Mouse (Mus musculus) embryonic facial prominence, embryonic 15.5 days (tissue): ENCODE data around the gene Sirt2. TPM values are rescaled to one million over a fixed set of nuclear protein-coding genes. Genes with fewer than 3 reads are reported as not detected.

Experiments used
- ATAC-seq: fragments of 200-750 bp; cut with Nextera tagmentation; 2 replicates; pipeline ENCODE4 v1.8.0; 2017; ENCODE audit warnings: low read depth, moderate TSS enrichment; ENCODE audit not compliant: insufficient number of reproducible peaks, low FRiP score, low TSS enrichment
- H3K27ac ChIP-seq: fragments of 300-500 bp; sonication (generic); replicated peaks from 2 replicates; pipeline ENCODE4 v1.5.1; 2015; ENCODE audit warnings: mild to moderate bottlenecking, inconsistent platforms
- H3K27me3 ChIP-seq: fragments of 300-500 bp; sonication (generic); 2 replicates; pipeline ENCODE4 v1.6.1; 2015; ENCODE audit warnings: inconsistent platforms
- H3K36me3 ChIP-seq: fragments of 300-500 bp; sonication (generic); 2 replicates; pipeline ENCODE4 v1.6.1; 2015; ENCODE audit warnings: mild to moderate bottlenecking, inconsistent platforms
- H3K4me1 ChIP-seq: fragments of 300-500 bp; sonication (generic); 2 replicates; pipeline ENCODE4 v1.6.1; 2015; ENCODE audit warnings: inconsistent platforms
- H3K4me2 ChIP-seq: fragments of 300-500 bp; sonication (generic); replicated peaks from 2 replicates; pipeline ENCODE4 v1.6.1; 2015; ENCODE audit warnings: mild to moderate bottlenecking, inconsistent platforms
- H3K4me3 ChIP-seq: fragments of 300-500 bp; sonication (generic); replicated peaks from 2 replicates; pipeline ENCODE4 v1.5.1; 2015; ENCODE audit warnings: mild to moderate bottlenecking, inconsistent platforms
- H3K9ac ChIP-seq: fragments of 300-500 bp; sonication (generic); 2 replicates; pipeline ENCODE4 v1.6.1; 2015; ENCODE audit warnings: inconsistent platforms
- H3K9me3 ChIP-seq: fragments of 300-500 bp; sonication (generic); replicated peaks from 2 replicates; pipeline ENCODE4 v1.6.1; 2016; ENCODE audit warnings: inconsistent platforms
- WGBS: fragments of 180-500 bp; shearing (Covaris S2); methylation state at CpG from one replicate; pipeline ENCODE4 v1.1.7; 2015; 5-methylcytosine and 5-hydroxymethylcytosine counted together
- polyA plus RNA-seq: library from polyadenylated mRNA; unstranded; fragments of >200 nt; fragmentation: Nextera tagmentation; extraction: Ambion mirVana; gene quantifications from 2 replicates; pipeline ENCODE4 v1.2.1, GENCODE M21; 2015

The Sirt2 gene
- polyA plus RNA-seq, 1 experiment from 2014 or later, result 89.4 TPM

DNA sequence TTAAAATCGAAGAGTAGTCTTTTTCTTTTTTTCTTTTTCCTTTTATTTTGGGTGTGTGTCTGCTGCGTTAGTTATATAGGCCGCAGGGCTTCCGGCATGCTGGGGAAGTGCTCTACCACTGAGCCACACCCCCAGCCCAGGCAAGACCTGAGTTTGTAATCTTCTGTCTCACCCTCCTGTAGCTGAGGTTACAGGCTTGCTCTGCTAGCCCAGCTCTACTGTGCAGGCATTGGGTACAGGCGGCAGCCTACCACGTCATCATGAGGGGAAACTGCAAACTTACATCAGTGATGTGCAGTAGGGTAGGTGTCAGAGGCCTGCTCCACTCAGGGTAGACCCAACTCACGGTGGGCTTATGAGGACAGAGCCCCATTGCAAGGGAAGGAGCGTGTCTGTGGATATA, 14.7 kb downstream of the Sirt2 start:
- Histone ChIP-seq H3K4me2 (no peak overlapping the region), H3K27me3 (no peaks in the 10 kb centered on the region), H3K9me3 (no peaks in the 10 kb centered on the region), H3K4me3 (no peak overlapping the region), H3K27ac (peak overlapping the region; percentile 84; the same call in 1 of the 2 replicates), H3K36me3 (peaks cover 30% of the 10 kb centered on the region), H3K4me1 (peaks cover 21% of the 10 kb centered on the region), H3K9ac (no peak overlapping the region)
- whole genome bisulfite sequencing, result 83% methylated on average over 8 of the region's 8 CpGs
- no peak for ATAC-seq

GRCm38 (mm10) chr7:28785161-28785560, 18.6 kb downstream of the Sirt2 start:
- no peak overlapping the region for H3K27ac ChIP-seq
- no peaks in the 10 kb centered on the region for H3K9me3 ChIP-seq
- no peak for ATAC-seq
- peaks cover 44% of the 10 kb centered on the region for H3K4me1 ChIP-seq
- no peaks in the 10 kb centered on the region for H3K27me3 ChIP-seq
- H3K36me3 ChIP-seq, result peaks cover 23% of the 10 kb centered on the region
- WGBS, result 76% methylated on average over 5 of the region's 5 CpGs
- no peak overlapping the region for H3K4me3 ChIP-seq
- H3K4me2 ChIP-seq, result no peak overlapping the region
- H3K9ac ChIP-seq, result no peak overlapping the region

GRCm38 (mm10) chr7:28787884-28788283, 21.3 kb downstream of the Sirt2 start:
- H3K9me3 ChIP-seq, result no peaks in the 10 kb centered on the region
- no peak overlapping the region for H3K27ac ChIP-seq
- H3K27me3 ChIP-seq, result no peaks in the 10 kb centered on the region
- no peak for ATAC-seq
- H3K9ac ChIP-seq, result no peak overlapping the region
- no peak overlapping the region for H3K4me2 ChIP-seq
- peaks cover 32% of the 10 kb centered on the region for H3K4me1 ChIP-seq
- WGBS, result 91% methylated on average over 9 of the region's 9 CpGs
- no peak overlapping the region for H3K4me3 ChIP-seq
- peaks cover 23% of the 10 kb centered on the region for H3K36me3 ChIP-seq

- H3K36me3 ChIP-seq, result peaks cover 23% of the 10 kb centered on the region
- no peak for ATAC-seq
- no peak within 1 kb of the TSS for H3K4me2 ChIP-seq
- no peaks in the 10 kb centered on the region for H3K27me3 ChIP-seq
- no peaks in the 10 kb centered on the region for H3K9me3 ChIP-seq
- no peak within 1 kb of the TSS for H3K4me3 ChIP-seq
- WGBS, result 43% methylated on average over 5 of the region's 5 CpGs
- H3K4me1 ChIP-seq, result peaks cover 32% of the 10 kb centered on the region
- H3K9ac ChIP-seq, result no peak within 1 kb of the TSS
- H3K27ac ChIP-seq, result peak within 1 kb of the TSS; percentile 35
These were observed 22.0 kb downstream of the Sirt2 start, which contains the start of gene Rinl for GRCm38 (mm10) chr7:28788307-28789195. TSS of gene Rinl (plus strand) at chr7:28788969.

GRCm38 (mm10) chr7:28789235-28789634, 22.7 kb downstream of the Sirt2 start:
- no peaks in the 10 kb centered on the region for H3K27me3 ChIP-seq
- peaks cover 19% of the 10 kb centered on the region for H3K36me3 ChIP-seq
- WGBS, result 43% methylated on average over 3 of the region's 3 CpGs
- H3K9ac ChIP-seq, result no peak overlapping the region
- H3K9me3 ChIP-seq, result no peaks in the 10 kb centered on the region
- peak overlapping the region; percentile 35 for H3K27ac ChIP-seq
- H3K4me3 ChIP-seq, result no peak overlapping the region
- H3K4me2 ChIP-seq, result no peak overlapping the region
- peaks cover 32% of the 10 kb centered on the region for H3K4me1 ChIP-seq
- no peak for ATAC-seq

- WGBS, result 46% methylated on average over 8 of the region's 8 CpGs
- Histone ChIP-seq H3K9me3 (no peaks in the 10 kb centered on the region), H3K4me3 (no peak overlapping the region), H3K36me3 (peaks cover 17% of the 10 kb centered on the region), H3K27me3 (no peaks in the 10 kb centered on the region), H3K9ac (no peak overlapping the region), H3K4me1 (peaks cover 29% of the 10 kb centered on the region), H3K4me2 (no peak overlapping the region), H3K27ac (peak overlapping the region; percentile 35; the same call in 1 of the 2 replicates)
- no peak for ATAC-seq
These were observed 23.7 kb downstream of the Sirt2 start for GRCm38 (mm10) chr7:28790066-28790806.

- no peak for ATAC-seq
- Histone ChIP-seq H3K27me3 (no peaks in the 10 kb centered on the region), H3K9me3 (no peaks in the 10 kb centered on the region), H3K9ac (no peak overlapping the region), H3K4me1 (peaks cover 33% of the 10 kb centered on the region), H3K4me2 (no peak overlapping the region), H3K27ac (no peak overlapping the region), H3K4me3 (no peak overlapping the region), H3K36me3 (peaks cover 5% of the 10 kb centered on the region)
These were observed 25.2 kb downstream of the Sirt2 start for GRCm38 (mm10) chr7:28791706-28792105.

DNA sequence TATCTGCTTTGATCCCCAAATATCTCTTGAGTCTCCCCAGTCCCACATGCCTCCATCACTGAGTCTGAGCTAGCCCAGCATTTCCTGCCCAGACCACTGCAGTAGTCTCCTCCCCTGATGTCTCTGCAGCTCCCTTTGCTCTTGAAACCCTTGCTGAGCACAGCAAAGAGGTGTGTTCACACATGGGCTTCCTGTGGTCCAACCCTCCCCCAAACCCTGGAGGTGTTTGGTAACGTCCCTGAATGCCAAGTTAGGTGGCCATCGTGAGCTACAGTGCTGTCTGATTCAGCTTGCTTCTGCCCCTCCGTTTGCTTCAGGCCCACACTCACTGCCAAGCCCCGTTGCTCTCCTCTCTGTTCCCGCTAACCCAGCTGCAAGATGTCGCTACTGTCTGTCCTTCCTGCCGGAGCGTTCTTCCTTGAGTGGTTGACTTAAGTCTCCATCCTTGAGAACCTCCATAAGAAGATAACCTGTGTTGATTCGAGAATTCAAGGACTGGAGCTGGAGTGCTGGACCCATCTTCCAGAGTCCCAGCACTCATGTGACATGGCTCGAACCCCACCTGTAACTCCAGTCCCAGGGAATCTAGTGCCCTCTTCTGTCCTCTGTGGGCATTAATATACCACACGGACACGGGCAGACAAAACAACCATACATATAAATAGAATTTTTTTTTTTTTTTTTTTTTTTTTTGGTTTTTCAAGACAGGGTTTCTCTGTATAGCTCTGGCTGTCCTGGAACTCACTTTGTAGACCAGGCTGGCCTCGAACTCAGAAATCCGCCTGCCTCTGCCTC, 26.1 kb downstream of the Sirt2 start:
- no peak overlapping the region for H3K9ac ChIP-seq
- no peaks in the 10 kb centered on the region for H3K27me3 ChIP-seq
- no peaks in the 10 kb centered on the region for H3K9me3 ChIP-seq
- no peak overlapping the region for H3K27ac ChIP-seq
- H3K4me1 ChIP-seq, result peaks cover 37% of the 10 kb centered on the region
- H3K36me3 ChIP-seq, result peaks cover 3% of the 10 kb centered on the region
- H3K4me2 ChIP-seq, result no peak overlapping the region
- no peak overlapping the region for H3K4me3 ChIP-seq
- ATAC-seq, result no peak
- WGBS, result 81% methylated on average over 14 of the region's 14 CpGs

DNA sequence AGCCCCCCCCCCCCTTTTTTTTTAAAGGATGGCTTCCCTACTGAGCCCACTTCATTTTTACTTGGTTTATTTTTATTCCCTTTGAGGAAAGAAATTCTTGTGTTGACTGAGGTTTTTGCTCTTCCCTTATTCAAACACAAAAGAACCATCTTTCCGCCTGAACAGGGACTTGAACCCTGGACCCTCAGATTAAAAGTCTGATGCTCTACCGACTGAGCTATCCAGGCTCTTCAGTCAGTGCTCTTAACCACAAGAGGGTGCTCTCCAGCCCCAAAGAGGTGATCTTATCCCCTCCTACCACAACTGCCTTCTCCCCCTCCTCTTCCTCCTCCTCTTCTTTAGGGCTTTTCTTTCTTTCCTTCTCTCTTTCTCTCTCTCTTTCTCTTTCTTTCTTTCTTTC, 27.3 kb downstream of the Sirt2 start:
- Histone ChIP-seq H3K27ac (no peak overlapping the region), H3K36me3 (no peaks in the 10 kb centered on the region), H3K27me3 (no peaks in the 10 kb centered on the region), H3K4me3 (no peak overlapping the region), H3K4me1 (peaks cover 27% of the 10 kb centered on the region), H3K4me2 (no peak overlapping the region), H3K9ac (no peak overlapping the region), H3K9me3 (no peaks in the 10 kb centered on the region)
- no peak for ATAC-seq
- whole genome bisulfite sequencing, result 44% methylated on average over 2 of the region's 2 CpGs

GRCm38 (mm10) chr7:28794496-28794895, 28.0 kb downstream of the Sirt2 start:
- Histone ChIP-seq H3K9ac (no peak overlapping the region), H3K27me3 (no peaks in the 10 kb centered on the region), H3K27ac (no peak overlapping the region), H3K4me1 (peaks cover 20% of the 10 kb centered on the region), H3K4me2 (no peak overlapping the region), H3K9me3 (no peaks in the 10 kb centered on the region), H3K36me3 (no peaks in the 10 kb centered on the region), H3K4me3 (no peak overlapping the region)
- ATAC-seq, result no peak
- 75% methylated on average over 3 of the region's 3 CpGs for WGBS

DNA sequence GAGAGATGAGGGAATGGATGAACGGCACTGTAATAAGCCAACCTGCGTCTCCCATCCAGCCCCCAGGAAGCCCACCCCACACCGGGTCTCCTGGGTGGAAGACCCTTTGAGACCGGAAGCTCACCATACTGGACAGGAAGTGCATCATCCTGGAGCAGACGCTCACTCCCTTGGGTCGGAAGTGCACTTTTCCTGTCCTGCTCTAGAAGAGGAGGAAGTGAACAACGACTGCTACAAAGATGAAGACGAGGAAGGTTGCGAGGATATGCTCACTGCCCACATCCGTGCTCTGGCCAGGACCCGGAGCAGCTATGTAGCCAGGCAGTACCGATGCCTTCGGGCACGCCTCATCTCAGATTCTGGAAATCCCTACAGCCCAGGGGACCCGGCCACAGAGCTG, 29.3 kb downstream of the Sirt2 start:
- WGBS, result 78% methylated on average over 15 of the region's 15 CpGs
- H3K36me3 ChIP-seq, result no peaks in the 10 kb centered on the region
- H3K4me1 ChIP-seq, result peaks cover 13% of the 10 kb centered on the region
- H3K9ac ChIP-seq, result no peak overlapping the region
- H3K4me3 ChIP-seq, result no peak overlapping the region
- H3K27me3 ChIP-seq, result no peaks in the 10 kb centered on the region
- H3K9me3 ChIP-seq, result no peaks in the 10 kb centered on the region
- no peak for ATAC-seq
- H3K4me2 ChIP-seq, result no peak overlapping the region
- peak overlapping the region; percentile 53; the same call in 1 of the 2 replicates for H3K27ac ChIP-seq
